Mouse (Mus musculus) urinary bladder, postnatal 36 days (tissue): Measurements from ENCODE around the gene Mreg.
"Not testable (repeated sequence)": the region's sequence is repeated elsewhere in the genome, so short reads cannot be mapped to it uniquely, and the experiment has no call there.

Experiments used
- DNase-seq, 2 experiments: peaks; one replicate each; pipeline ENCODE4 v3.0.0; 2022; ENCODE audit warnings: low spot score in 2 of 2, mixed read lengths in 1 of 2

Mreg gene

GRCm38 (mm10) chr1:72211701-72212699 is at the start of gene Mreg:
TSS of gene Mreg (minus strand) at chr1:72212307.
- peak; percentile 59 to 63 for DNase-seq

DNA sequence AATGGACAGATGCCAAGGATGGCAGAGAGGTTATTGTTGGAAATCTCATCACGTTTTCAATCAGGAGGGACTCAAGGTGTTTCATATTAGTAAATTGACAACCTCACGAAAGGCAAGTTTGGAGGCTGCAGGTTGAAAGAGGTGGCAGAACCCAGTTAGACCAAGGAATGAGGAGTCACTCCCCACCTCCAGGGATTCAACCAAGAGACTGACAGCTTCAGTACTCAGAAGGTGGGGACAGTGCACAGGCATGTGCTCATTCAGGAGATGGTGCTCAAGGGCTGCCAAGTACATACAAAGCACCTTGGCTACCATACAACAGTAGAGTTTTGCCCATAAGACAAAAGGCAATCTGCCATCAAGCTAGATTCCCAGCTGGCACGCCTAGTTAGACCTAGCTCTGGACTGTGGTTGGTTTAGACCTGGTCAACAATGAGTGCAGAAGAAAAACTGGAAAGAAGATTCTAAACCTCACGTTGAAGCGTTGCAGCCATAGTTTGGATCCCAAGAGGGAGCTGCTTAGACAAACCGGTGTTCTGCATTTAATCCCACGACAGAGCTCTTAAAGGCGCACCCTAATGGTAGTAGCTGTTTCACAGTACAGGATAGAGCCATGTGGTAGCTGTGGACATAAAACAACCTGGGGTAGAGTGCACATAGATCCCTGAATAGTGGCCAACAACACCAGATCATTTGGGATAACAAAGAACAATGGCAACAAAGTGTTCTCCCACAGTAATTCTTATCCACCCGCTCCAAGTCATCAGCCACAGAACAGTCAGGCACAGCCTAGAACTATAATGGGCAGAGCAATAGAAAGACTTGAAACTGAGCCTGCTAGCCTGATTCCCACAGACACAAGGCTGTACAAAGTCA is 44.5 kb upstream of the Mreg start:
- DNase-seq: no peak

DNA sequence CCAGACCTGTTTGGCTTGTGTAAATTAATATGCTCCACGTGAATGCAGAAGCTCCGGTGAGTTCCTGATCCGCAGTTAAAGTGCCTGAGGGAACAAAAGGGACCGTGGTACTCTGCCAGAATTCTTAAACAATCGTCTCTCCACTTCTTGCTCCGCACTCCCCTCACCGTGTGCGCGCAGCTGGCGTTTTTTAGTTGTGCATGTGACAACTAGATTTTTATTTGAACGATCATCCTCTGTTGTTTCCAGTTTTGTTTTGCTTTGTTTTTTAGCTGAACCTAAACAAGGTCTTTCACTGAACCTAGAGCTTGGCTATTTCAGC is 43.7 kb upstream of the Mreg start:
- no peak for DNase-seq

DNA sequence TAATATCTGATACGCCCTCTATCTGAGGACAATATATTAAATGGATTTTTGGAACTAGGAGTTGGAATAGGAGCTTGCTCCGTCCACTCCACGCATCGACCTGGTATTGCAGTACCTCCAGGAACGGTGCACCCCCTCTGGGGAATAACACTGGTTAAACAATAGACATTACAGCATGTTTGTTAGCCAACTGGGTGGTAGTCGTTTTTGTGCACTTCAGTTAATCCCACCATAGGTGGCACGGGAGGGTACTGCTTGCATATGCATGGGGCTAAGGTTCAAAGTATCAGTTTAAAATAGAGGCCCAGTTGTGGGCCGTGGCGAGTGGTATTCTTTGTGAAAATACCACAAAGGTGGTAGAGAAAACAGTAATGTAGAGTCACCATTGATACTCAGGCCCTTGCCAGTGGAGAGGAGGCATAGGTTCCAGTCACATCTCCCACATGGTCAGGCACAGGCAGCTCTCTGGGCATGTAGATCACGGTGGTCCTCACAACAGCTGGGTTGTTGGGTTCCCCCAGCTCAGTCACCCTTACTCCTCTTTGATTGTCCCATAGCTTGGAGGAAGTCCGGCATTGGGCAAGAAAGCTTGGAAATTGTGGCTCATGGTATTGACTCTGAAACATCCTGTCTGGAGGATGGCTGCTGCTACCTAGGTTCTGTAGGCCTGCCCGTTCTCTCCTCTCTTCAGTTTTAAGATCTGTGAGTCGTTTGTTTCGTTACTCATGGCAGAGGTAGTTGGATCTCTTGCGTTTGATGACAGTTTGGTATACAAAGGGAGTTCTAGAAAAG is 43.2 kb upstream of the Mreg start:
- DNase-seq: peak in 1 of 2 experiments; percentile 47

- DNase-seq: peak; percentile 85 to 87
These were observed 42.5 kb upstream of the Mreg start for GRCm38 (mm10) chr1:72254545-72255061.

GRCm38 (mm10) chr1:72253881-72254491 is 41.9 kb upstream of the Mreg start:
- DNase-seq: peak in 1 of 2 experiments; percentile 3

DNA sequence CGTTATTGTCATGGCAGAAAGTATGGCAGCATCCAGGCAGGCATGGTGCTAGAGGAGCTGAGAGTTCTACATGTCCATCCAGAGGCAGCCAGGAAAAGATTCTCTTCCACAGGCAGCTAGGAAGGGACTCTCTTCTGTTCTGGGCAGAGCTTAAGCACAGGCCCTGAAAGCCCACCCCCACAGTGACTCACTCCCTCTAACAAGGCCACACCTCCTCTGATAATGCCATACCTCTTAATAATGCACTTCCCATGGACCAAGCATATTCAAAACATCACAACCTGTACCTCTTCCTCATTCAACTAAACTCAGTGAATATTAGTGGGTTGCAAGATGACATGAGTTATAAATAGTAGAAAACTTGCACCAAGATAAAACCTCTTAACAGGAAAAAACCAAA is 39.7 kb upstream of the Mreg start:
- no peak for DNase-seq

GRCm38 (mm10) chr1:72248226-72248737 is 36.2 kb upstream of the Mreg start:
- not testable (repeated sequence) for DNase-seq

DNA sequence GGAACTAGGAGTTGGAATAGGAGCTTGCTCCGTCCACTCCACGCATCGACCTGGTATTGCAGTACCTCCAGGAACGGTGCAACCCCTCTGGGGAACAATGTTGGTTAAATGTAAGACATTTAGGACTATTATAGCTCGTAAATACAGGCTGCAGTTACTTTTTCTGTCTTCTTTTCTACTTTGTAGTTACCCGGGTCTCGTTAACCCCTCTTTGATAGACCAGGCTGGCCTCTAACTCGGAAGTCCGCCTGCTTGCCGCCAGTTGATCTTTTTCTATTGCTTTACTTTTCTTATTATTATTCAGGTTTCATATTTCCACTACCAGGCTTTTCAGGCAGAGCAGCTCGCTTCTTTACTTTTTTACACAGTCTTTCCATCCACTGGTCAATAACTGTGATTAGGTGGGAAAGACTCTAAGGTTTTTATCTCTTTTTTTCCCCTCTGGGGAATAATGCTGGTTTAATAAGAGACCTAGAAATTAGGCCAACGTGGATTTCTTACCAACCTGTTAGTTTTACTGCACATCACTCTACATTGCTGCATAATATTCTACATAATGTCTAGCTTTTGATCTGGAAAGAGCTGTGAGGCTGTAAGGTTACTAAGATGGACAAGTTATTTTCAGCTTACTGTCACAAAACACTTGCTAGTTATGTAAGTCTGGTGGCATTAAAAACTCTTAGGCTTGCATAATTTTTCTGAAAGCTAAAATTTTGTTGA is 32.4 kb upstream of the Mreg start:
- DNase-seq: no peak

GRCm38 (mm10) chr1:72243656-72244316 is 31.7 kb upstream of the Mreg start:
- peak; percentile 94 to 96 for DNase-seq

- DNase-seq: no peak
These were observed 30.6 kb upstream of the Mreg start for GRCm38 (mm10) chr1:72242581-72243143.

DNA sequence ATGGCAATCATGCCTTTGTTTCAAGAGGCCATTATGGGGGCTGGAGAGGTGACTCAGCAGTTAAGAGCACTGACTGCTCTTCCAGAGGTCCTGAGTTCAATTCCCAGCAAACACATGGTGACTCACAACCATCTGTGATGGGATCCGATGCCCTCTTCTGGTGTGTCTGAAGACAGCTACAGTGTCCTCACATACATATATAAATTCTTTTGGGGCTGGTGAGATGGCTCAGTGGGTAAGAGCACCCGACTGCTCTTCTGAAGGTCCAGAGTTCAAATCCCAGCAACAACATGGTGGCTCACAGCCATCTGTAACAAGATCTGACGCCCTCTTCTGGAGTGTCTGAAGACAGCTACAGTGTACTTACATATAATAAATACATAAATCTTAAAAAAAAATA is 27.0 kb upstream of the Mreg start:
- DNase-seq: not testable (repeated sequence)

DNA sequence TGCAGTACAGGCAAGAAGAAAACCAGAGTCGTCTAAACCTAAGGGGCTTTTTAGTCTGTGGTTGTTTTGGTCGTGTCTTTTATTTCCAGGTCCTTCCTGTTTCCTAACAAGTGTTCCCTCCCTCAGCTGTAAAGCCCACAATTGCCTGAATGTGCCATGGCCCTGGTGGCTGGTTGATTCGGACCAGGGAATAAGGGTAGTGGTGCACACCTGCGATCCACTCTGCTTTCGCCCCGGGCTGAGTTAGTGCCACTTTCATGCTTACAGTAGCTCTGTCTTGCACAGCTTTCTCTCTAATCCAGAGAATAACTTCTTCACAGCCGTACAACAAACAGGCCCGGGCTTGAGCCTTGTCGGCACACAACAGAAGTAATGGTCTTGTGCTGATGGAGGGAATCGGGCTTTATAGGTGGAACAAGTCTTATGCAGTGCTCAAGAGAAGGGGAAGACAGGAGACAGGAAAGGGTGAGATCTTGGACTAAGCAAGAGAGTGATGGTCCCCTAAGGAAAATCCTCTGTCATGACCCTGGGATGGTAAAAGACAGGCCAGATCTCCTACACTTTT is 26.0 kb upstream of the Mreg start:
- DNase-seq: no peak

DNA sequence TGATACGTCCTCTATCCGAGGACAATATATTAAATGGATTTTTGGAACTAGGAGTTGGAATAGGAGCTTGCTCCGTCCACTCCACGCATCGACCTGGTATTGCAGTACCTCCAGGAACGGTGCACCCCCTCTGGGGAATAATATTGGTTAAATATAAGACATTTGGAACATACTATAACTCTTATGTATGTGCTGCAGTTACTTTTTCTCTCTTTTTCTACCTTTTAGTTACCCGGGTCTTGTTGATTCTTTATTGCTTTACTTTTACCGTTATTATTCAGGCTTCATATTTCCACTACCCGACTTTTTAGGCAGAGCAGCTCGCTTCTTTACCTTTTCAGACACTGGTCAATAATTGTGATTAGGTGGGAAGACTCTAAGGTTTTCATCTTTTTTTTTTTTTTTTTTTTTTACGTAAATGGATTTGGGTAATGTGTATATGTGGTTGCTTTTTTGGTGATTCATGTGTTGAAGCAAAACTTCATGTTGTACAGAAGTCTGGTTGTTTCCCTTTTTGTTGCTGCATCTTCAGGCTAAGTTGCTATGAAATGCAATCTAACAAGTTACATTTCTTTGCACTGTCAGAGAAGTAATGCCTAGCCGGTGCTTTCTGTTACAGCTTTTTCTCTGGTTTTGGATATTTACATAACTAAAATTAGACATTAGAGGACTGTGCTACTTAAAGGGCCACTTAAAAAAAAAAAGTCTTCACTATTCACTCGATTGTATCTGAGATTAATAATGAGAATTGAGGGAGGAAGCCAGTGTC is 25.1 kb upstream of the Mreg start:
- DNase-seq: peak in 1 of 2 experiments; percentile 33

DNA sequence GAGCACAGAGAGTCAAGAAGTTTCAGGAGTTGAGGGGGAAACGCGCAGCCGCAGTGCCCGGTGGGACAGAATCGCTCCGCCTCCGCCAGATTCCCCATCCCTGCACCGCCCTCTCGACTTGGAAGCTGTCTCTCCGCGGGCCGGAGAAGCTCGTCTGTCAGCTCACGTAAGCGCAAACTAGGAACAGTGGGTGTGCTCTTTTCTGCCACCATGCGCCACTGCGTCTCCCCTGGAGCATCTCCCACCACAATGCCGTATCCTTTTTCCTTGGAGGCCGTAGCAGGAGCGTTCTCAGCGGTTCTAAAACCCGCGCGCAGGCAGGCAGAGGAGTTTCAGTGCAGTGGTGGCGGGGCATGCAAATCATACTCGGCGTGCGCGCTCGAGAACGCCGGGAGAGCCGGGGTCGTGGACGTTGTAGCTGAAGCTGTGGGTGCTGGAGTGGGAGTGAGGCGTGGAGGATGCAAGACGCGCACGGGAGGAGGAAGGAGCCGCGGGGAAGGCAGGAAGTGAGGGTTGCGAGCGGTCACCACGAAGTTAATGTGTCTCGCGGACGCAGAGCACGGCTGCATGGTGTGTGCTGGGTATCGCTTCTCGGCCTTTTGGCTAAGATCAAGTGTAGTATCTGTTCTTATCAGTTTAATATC is 24.4 kb upstream of the Mreg start:
- peak; percentile 68 to 74 for DNase-seq

GRCm38 (mm10) chr1:72232592-72232991 is 20.5 kb upstream of the Mreg start:
- DNase-seq: not testable (repeated sequence)

GRCm38 (mm10) chr1:72228974-72229373 is 16.9 kb upstream of the Mreg start:
- DNase-seq: no peak

DNA sequence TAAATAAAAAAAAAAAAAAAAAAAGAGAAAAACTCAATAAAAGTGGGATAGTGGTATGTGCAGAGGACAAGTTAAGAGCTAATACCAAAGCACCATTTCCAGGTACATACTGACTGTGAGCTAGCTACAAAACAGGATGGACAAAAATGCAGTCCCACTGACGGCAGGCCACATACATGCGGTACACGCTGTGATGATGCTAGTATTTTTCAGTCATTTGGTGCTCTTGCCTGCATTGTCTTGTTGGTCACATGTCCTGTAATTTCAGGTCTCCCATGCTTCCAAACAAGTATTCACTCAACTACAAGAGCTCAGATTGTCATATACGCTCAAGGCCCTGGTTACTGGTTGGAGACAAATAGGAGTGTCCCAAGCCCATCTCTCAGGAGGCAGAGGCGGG is 15.4 kb upstream of the Mreg start:
- DNase-seq: no peak
